Mouse (Mus musculus): ENCODE data around the gene Cyfip2. TPM values are rescaled to one million over a fixed set of nuclear protein-coding genes. Genes with fewer than 3 reads are reported as not detected.

Gene Cyfip2
- polyA plus RNA-seq, 1 experiment from 2014 or later: 17.7 TPM

DNA sequence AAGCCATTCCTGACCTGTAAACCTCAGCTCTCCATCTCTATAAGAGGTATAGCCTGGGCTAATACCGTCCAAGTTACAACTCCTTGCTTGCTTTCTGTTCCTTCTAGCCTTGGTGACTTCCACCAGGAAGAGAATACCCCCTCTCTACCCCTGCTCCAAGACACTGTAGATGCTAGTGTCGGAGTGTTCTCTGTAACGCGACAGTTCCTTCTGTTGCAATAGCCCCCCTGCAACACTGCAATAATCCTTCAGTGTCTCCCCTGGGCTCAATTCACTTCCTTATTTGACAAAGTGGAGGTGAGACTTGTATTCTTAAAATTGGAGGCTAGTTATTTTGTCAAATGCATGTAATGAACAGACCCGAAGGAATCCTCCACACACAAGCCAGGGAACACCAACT is 166.0 kb downstream of the Cyfip2 start:
- Histone ChIP-seq H3K9me3 (ENCODE audit: low read length) (no peaks in the 10 kb centered on the region), H3K36me3 (ENCODE audit: insufficient read depth, low read length) (peaks cover 15% of the 10 kb centered on the region), H3K27me3 (ENCODE audit: insufficient read depth, low read length) (no peaks in the 10 kb centered on the region), H3K4me3 (ENCODE audit: low read length) (no peak overlapping the region), H3K4me2 (replicated peaks; ENCODE audit: low read depth, low read length) (no peak overlapping the region), H3K9ac (replicated peaks; ENCODE audit: low read length) (no peak overlapping the region), H3K27ac (ENCODE audit: low read length) (no peak overlapping the region), H3K4me1 (ENCODE audit: insufficient read depth, low read length) (no peaks in the 10 kb centered on the region)
- no peak for ATAC-seq (ENCODE audit: low FRiP score, low TSS enrichment)
- 91% methylated on average over 5 of the region's 5 CpGs for WGBS

DNA sequence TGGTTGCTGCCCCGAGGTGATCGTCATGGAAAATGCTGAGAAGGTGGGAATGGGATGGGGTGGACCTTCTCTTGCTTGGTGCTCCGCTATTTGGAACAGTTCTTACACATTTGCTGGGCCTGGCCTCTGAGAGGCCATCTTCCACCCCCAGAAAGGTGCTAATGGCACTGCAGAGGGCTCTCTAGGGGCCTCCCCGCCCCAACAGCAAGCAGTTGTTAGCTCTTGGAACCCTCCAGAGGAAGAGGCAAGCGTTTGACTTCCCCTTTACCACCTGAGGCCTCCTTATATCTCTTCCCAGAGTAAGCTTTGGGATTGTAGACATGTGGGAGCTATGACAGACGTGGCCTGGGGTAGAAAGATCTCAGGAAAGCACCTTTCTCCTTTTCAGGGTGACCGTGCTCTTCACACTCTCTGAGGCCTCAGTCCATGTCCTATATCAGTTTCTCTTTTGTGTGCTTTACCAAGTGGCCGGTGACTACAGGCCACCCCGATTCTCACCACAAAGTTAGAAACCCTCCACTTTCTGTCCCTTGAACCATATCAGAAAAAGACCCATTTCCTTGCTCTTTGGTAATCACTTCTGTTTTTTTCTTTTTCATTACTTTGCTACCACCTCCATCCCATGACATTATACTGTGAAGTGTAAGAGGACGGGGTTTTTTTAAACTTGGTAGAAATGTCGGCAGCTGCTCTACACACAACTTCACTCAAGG is 167.3 kb downstream of the Cyfip2 start:
- 89% methylated on average over 11 of the region's 11 CpGs for WGBS
- Histone ChIP-seq H3K4me3 (ENCODE audit: low read length) (no peak overlapping the region), H3K36me3 (ENCODE audit: insufficient read depth, low read length) (peaks cover 25% of the 10 kb centered on the region)

More for the DNA sequence above, 167.3 kb downstream of the Cyfip2 start:
- no peak for ATAC-seq (ENCODE audit: low FRiP score, low TSS enrichment)
- Histone ChIP-seq H3K9ac (replicated peaks; ENCODE audit: low read length) (no peak overlapping the region), H3K4me1 (ENCODE audit: insufficient read depth, low read length) (no peaks in the 10 kb centered on the region), H3K27ac (ENCODE audit: low read length) (no peak overlapping the region), H3K27me3 (ENCODE audit: insufficient read depth, low read length) (no peaks in the 10 kb centered on the region), H3K9me3 (ENCODE audit: low read length) (no peaks in the 10 kb centered on the region), H3K4me2 (replicated peaks; ENCODE audit: low read depth, low read length) (no peak overlapping the region)

Small RNA genes within 50 kb of the gene (microRNA-seq; reads per million reads assigned to microRNA genes)
- not detected for gene Mir7239

Other genes starting within 250 kb of the Cyfip2 start
- 0.59 and 1.4 TPM in 2 replicates for gene Nipal4, start 146.4 kb downstream of the Cyfip2 start, polyA plus RNA-seq (2015; fragmentation: Nextera tagmentation; extraction: Ambion mirVana)
- gene Fndc9, start 77.3 kb downstream of the Cyfip2 start, polyA plus RNA-seq (2015; fragmentation: Nextera tagmentation; extraction: Ambion mirVana): 0.09 TPM in 1 of 2 replicates, not detected in the other
- 0.16 and 0.22 TPM in 2 replicates for gene Itk, start 76.7 kb upstream of the Cyfip2 start, polyA plus RNA-seq (2015; fragmentation: Nextera tagmentation; extraction: Ambion mirVana)
- gene Fam71b, start 83.7 kb upstream of the Cyfip2 start, polyA plus RNA-seq (2015; fragmentation: Nextera tagmentation; extraction: Ambion mirVana): not detected in 2 replicates
- 75.1 and 76.7 TPM in 2 replicates for gene Med7, start 124.1 kb upstream of the Cyfip2 start, polyA plus RNA-seq (2015; fragmentation: Nextera tagmentation; extraction: Ambion mirVana)
- gene Havcr2, start 142.1 kb upstream of the Cyfip2 start, polyA plus RNA-seq (2015; fragmentation: Nextera tagmentation; extraction: Ambion mirVana): 0.09 and 0.21 TPM in 2 replicates
- gene Gm12169, start 211.4 kb upstream of the Cyfip2 start, polyA plus RNA-seq (2015; fragmentation: Nextera tagmentation; extraction: Ambion mirVana): not detected in 2 replicates